Mouse (Mus musculus): ENCODE measurements around the gene Ing4. TPM values are rescaled to one million over a fixed set of nuclear protein-coding genes. Genes with fewer than 3 reads are reported as not detected.
A peak's percentile ranks its signal among the peaks of the same experiment; 100 is the strongest.
"Not testable (repeated sequence)": the region's sequence is repeated elsewhere in the genome, so short reads cannot be mapped to it uniquely, and the experiment has no call there.

Ing4 gene
- total and polyA plus RNA-seq, 2 experiments from 2014 or later: 78.3 to 97.6 TPM

DNA sequence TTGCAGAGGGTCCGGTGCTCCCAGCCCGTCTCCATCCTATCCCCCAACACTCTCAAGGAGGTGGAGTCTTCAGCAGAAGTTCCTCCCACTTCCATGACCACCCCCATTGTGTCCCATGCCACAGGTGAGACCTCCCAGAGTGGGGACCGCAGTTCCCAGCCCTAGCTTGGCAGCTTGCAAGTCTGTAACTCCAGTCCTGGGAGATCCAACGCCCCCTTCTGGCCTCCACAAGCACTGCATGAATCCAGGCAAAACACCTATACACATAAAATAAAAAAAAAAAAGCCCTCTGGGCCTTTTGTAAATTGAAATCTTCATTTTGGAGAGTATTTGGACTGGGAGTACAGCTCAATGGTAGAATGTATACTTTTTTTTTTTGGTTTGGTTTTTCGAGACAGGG, 11.7 kb downstream of the Ing4 start:
- Histone ChIP-seq H3K36me3 (ENCODE audit: insufficient read depth, low read length) (peaks cover 40% of the 10 kb centered on the region; the same call in 1 of the 2 replicates), H3K9me3 (ENCODE audit: low read length) (no peaks in the 10 kb centered on the region), H3K4me1 (ENCODE audit: insufficient read depth, low read length) (no peaks in the 10 kb centered on the region), H3K4me2 (ENCODE audit: low read depth, low read length) (no peak overlapping the region), H3K27ac (no peak overlapping the region), H3K4me3 (ENCODE audit: low read length) (no peak overlapping the region), H3K9ac (replicated peaks; ENCODE audit: low read length) (no peak overlapping the region), H3K27me3 (ENCODE audit: insufficient read depth, low read length) (no peaks in the 10 kb centered on the region)
- DNase-seq (ENCODE audit: low spot score) (no peak), ATAC-seq (no peak)
- peak; percentile 48 for TF ChIP-seq CTCF (IDR thresholded peaks at IDR 0.05; ENCODE audit: low read depth)
- 66% methylated on average over 5 of the region's 5 CpGs for WGBS

DNA sequence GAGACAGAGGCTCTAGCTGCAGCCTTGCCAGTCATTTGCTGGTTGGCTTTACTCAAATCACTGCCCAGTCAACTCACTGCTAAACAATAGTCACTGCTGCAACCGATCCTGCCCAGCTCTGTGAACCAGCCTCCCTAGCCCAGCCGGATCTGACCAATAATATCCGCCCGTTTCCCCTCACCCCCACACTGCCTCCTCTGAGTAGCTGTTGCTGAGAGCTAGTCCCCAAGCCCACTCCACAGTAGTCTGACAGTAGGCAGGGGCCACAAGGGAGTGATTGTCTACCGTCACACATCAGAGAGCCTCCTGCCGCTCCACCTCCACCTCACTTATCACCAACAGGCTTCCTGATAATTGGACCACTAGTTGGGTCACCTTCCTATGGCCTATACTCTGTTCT, 21.9 kb downstream of the Ing4 start:
- Histone ChIP-seq H3K9me3 (ENCODE audit: low read length) (no peaks in the 10 kb centered on the region), H3K9ac (replicated peaks; ENCODE audit: low read length) (no peak overlapping the region), H3K4me3 (ENCODE audit: low read length) (no peak overlapping the region), H3K27ac (no peak overlapping the region), H3K27me3 (ENCODE audit: insufficient read depth, low read length) (no peaks in the 10 kb centered on the region), H3K4me2 (ENCODE audit: low read depth, low read length) (no peak overlapping the region), H3K4me1 (ENCODE audit: insufficient read depth, low read length) (no peaks in the 10 kb centered on the region), H3K36me3 (ENCODE audit: insufficient read depth, low read length) (no peaks in the 10 kb centered on the region)
- WGBS: 30% methylated on average over 6 of the region's 6 CpGs
- no peak for DNase-seq (ENCODE audit: low spot score)
- ATAC-seq: peak; percentile 73
- no peak for TF ChIP-seq CTCF (IDR thresholded peaks at IDR 0.05; ENCODE audit: low read depth)

DNA sequence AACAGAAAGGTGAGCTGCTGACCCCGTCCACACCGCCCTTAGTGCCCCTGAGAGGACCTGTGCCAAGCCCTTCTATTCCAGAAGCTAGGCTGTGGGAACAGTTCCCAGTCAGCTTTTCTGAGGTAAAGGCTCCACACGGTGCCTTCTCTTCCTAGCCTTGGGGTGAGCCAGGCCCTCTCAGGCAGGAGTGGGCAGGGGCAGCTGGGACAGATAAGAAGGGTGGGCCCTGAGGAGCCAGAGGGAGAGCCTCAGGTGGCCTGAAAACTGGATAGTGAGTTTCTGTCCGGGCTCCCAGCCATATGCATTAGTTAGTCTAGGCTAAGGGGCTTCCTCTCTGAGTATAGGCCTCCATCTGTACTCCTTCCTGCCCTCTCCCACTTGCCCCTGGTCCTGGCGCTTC, 23.0 kb downstream of the Ing4 start:
- Histone ChIP-seq H3K4me1 (ENCODE audit: insufficient read depth, low read length) (no peaks in the 10 kb centered on the region), H3K9me3 (ENCODE audit: low read length) (no peaks in the 10 kb centered on the region), H3K27ac (no peak overlapping the region), H3K4me2 (ENCODE audit: low read depth, low read length) (no peak overlapping the region), H3K27me3 (ENCODE audit: insufficient read depth, low read length) (no peaks in the 10 kb centered on the region), H3K9ac (replicated peaks; ENCODE audit: low read length) (no peak overlapping the region), H3K36me3 (ENCODE audit: insufficient read depth, low read length) (no peaks in the 10 kb centered on the region), H3K4me3 (ENCODE audit: low read length) (no peak overlapping the region)
- 69% methylated on average over 5 of the region's 5 CpGs for WGBS
- ATAC-seq (no peak), DNase-seq (ENCODE audit: low spot score) (no peak)
- no peak for TF ChIP-seq CTCF (IDR thresholded peaks at IDR 0.05; ENCODE audit: low read depth)

DNA sequence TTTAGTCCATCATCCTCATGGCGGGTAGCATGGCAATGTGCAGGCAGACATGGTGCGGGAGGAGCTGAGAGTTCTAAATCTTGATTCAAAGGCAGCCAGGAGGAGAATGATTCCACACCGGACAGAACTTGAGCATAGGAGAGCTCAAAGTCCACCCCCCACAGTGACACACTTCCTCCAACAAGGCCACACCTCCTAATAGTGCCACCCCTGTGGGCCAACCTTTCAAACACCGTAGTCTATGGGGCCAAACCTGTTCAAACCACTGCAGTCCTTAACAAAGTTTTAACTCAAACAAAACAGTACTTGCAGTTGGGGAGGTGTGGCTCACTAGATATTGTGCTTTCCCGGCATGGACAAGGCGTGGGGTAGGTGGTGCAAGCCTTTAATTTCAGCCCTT, 24.3 kb downstream of the Ing4 start:
- no peaks in the 10 kb centered on the region for H3K4me1 ChIP-seq (ENCODE audit: insufficient read depth, low read length)
- no peak overlapping the region for H3K4me3 ChIP-seq (ENCODE audit: low read length)
- ATAC-seq (no peak), DNase-seq (ENCODE audit: low spot score) (no peak)
- H3K27me3 ChIP-seq (ENCODE audit: insufficient read depth, low read length): no peaks in the 10 kb centered on the region
- no peaks in the 10 kb centered on the region for H3K36me3 ChIP-seq (ENCODE audit: insufficient read depth, low read length)
- no peak overlapping the region for H3K9ac ChIP-seq (replicated peaks; ENCODE audit: low read length)
- TF ChIP-seq CTCF (IDR thresholded peaks at IDR 0.05; ENCODE audit: low read depth): no peak
- WGBS: 81% methylated on average over 6 of the region's 6 CpGs
- H3K4me2 ChIP-seq (ENCODE audit: low read depth, low read length): no peak overlapping the region
- H3K27ac ChIP-seq: no peak overlapping the region
- H3K9me3 ChIP-seq (ENCODE audit: low read length): no peaks in the 10 kb centered on the region

DNA sequence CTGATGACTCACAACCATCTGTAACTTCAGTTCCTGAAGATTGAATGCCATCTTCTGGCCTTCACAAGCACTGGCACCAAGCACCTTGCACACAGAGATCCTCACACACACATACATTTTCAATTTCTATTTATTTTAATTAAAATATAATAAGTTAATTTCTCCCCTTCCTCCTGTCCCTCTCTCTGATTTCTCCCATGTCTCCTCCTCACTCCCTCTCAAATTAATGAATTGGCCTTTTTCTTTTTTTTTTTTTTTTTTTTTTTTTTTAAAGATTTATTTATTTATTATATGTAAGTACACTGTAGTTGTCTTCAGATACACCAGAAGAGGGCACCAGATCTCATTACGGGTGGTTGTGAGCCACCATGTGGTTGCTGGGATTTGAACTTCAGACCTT, 25.7 kb downstream of the Ing4 start:
- DNase-seq (ENCODE audit: low spot score); H3K36me3 ChIP-seq (ENCODE audit: insufficient read depth, low read length); H3K27ac ChIP-seq; H3K4me3 ChIP-seq (ENCODE audit: low read length); H3K9ac ChIP-seq (replicated peaks; ENCODE audit: low read length); H3K9me3 ChIP-seq (ENCODE audit: low read length); H3K4me2 ChIP-seq (ENCODE audit: low read depth, low read length); H3K4me1 ChIP-seq (ENCODE audit: insufficient read depth, low read length); ATAC-seq; H3K27me3 ChIP-seq (ENCODE audit: insufficient read depth, low read length): not testable (repeated sequence)
- no CpG with 5 or more reads among the region's 1 CpGs for whole genome bisulfite sequencing

DNA sequence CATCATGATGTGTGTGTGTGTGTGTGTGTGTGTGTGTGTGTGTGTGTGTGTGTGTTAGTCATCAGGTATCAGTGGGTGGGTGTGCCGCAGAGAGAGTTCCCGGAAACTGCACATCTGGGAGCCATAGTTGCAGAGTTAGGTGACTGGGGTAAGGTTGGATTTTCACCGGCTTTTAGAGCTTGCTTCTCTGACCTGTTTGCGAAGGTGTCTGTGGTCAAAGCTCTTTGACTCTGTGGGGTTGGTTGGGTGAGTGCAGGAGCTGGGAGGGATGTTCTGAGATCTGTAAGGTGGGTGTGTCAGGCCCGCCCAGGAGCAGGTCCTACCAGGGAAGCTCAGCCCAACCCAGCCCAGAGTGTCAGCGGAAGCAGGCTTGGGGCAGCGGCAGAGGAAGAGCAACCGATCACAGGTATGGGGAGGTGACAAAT, 28.0 kb downstream of the Ing4 start, which contains the start of gene Lpar5:
TSS of gene Lpar5 (plus strand) at position 350 of the 425 bp plus-strand sequence.
- Histone ChIP-seq H3K9ac (replicated peaks; ENCODE audit: low read length) (no peak within 1 kb of the TSS), H3K4me2 (ENCODE audit: low read depth, low read length) (no peak within 1 kb of the TSS), H3K27me3 (ENCODE audit: insufficient read depth, low read length) (no peaks in the 10 kb centered on the region), H3K4me3 (ENCODE audit: low read length) (no peak within 1 kb of the TSS), H3K4me1 (ENCODE audit: insufficient read depth, low read length) (no peaks in the 10 kb centered on the region), H3K36me3 (ENCODE audit: insufficient read depth, low read length) (no peaks in the 10 kb centered on the region), H3K27ac (no peak within 1 kb of the TSS), H3K9me3 (ENCODE audit: low read length) (no peaks in the 10 kb centered on the region)
- 73% methylated on average over 8 of the region's 8 CpGs for WGBS
- no peak for ATAC-seq
- DNase-seq (ENCODE audit: low spot score): no peak
- no peak for TF ChIP-seq CTCF (IDR thresholded peaks at IDR 0.05; ENCODE audit: low read depth)

DNA sequence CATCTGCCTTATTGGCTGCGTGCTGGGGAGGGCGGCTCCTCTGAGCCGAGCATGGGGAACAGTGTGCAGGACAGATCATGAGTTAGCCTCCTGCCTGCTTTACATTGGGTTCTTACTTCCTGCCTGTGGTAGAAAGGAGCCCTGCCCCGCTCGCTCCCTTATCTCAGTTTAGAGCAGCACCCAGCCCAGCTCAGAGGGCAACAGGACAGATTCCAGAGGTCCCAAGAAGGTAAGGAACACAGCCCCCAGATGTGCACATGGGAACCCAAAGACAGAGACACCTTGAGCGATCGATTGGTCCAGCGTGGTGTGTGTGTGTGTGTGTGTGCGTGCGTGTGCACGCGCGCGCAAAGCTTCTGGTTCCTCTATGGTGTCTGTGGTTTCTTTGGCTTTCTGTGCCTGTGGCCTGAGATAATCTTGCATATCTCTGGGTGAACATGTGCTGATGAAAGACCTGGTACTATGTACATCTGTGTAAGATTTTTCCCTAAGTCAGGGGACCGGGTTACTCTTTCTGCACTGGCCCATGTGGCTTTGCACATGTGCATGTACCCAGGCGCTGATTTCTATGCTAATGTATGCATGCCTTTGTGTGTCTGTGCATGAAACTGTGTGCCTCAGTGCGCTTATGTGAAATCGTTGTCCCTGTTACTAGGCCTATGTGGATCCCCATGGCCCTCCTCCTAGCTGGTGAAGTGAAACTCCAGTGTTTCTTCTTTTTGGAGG, 31.8 kb downstream of the Ing4 start:
- Histone ChIP-seq H3K4me3 (ENCODE audit: low read length) (no peak overlapping the region), H3K27ac (peak overlapping the region; percentile 85), H3K27me3 (ENCODE audit: insufficient read depth, low read length) (no peaks in the 10 kb centered on the region), H3K9ac (replicated peaks; ENCODE audit: low read length) (no peak overlapping the region), H3K36me3 (ENCODE audit: insufficient read depth, low read length) (no peaks in the 10 kb centered on the region), H3K4me1 (ENCODE audit: insufficient read depth, low read length) (no peaks in the 10 kb centered on the region), H3K4me2 (ENCODE audit: low read depth, low read length) (0 out of 2 replicates have a peak overlapping the region, but pooled peaks have one; percentile 6), H3K9me3 (ENCODE audit: low read length) (no peaks in the 10 kb centered on the region)
- TF ChIP-seq CTCF (IDR thresholded peaks at IDR 0.05; ENCODE audit: low read depth): no peak
- 67% methylated on average over 18 of the region's 18 CpGs for WGBS
- ATAC-seq: peak; percentile 91
- DNase-seq (ENCODE audit: low spot score): peak; percentile 59

All from hindbrain, postnatal 0 days (tissue).